Mouse (Mus musculus) granulocyte monocyte progenitor cell, adult 5-6 weeks (primary cell): ENCODE results near the gene Egr2. TPM values are rescaled to one million over a fixed set of nuclear protein-coding genes. Genes with fewer than 3 reads are reported as not detected.

Experiments used
- total RNA-seq, 2 experiments: library from RNA; stranded (forward) in 1 of 2; stranded (reverse) in 1 of 2; fragments of 200-712, 200-1000 nt in 1 of 2; fragments of >200 nt in 1 of 2; fragmentation: Nextera tagmentation in 1 of 2; gene quantifications; 2 replicates each; pipeline ENCODE4 v1.2.3; 2014 to 2017

Gene Egr2
- total RNA-seq, 2 experiments from 2014 or later, result 0.72 TPM; not detected in 1

Other genes with a start within 250 kb of the Egr2 start
- gene Ado, start 13.5 kb downstream of the Egr2 start, total RNA-seq (2014; fragmentation: Nextera tagmentation), result 21.2 and 21.7 TPM in 2 replicates
- 21.9 and 22.8 TPM in 2 replicates for gene Ado, start 13.5 kb downstream of the Egr2 start, total RNA-seq (2017)